Mouse (Mus musculus): ENCODE measurements around the gene Bcdin3d. TPM values are rescaled to one million over a fixed set of nuclear protein-coding genes. Genes with fewer than 3 reads are reported as not detected.
"Not testable (repeated sequence)": the region's sequence is repeated elsewhere in the genome, so short reads cannot be mapped to it uniquely, and the experiment has no call there.

Gene Bcdin3d
- total RNA-seq, 2 experiments from 2014 or later: 1.3 TPM

DNA sequence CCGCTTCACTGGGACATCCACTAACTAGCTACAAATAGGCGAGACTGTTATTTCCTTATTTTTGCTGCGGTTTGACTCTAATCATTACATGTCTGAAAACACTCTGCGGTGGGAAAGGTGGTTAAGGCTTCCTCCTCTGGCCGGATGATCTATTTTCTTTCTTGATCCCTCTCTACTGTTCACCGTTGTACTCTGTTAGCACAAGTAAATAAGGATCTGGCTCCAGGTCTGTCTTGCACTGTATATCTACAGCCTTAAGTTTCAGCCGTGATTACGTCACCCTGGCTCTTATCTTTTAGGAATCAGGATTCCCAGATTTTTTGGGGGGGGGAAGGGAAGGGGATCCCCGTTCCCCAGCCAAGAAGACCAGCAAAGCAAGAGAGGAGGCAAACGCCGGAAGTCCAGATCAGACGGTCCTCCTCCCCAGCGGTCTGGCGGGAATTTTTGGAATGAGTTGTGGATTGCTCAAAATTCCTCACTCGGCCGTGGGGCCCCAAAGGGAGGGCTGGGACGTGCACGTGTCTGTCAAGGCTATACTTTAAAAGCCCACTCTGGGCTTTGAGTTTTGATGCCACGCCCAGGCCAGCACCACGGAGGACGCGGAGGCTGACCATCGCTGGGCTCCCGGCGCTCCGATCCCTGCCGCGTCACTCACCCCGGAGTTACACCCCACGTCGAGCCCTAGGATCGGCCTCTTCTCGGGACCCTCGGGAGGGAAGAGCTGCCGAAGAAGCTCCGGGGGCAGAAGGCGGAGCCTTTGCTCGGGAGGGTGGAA is 542 bp downstream of the Bcdin3d start:
- peak; percentile 54 for ATAC-seq (replicated peaks; ENCODE audit: low FRiP score, poor library complexity, severe bottlenecking)

DNA sequence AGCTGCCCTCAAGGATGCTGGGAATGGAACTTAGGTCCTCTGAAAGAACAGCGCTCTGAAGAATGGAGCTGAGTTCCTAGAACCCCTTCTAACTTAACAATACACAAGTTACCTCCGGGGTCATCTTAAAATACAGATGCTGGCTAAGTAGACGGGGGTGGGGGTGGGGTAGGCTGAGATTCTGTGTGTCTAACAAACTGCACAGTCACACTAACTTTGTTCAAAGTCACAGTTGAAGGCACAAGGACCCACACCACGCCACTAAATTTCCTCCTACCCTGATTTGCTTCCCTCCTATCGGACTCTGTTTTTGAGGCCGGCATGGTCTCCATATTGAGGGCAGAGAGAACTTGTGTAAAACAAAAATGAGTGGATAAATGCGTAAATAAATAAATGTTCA is 1.6 kb downstream of the Bcdin3d start:
- ATAC-seq (replicated peaks; ENCODE audit: low FRiP score, poor library complexity, severe bottlenecking): no peak

DNA sequence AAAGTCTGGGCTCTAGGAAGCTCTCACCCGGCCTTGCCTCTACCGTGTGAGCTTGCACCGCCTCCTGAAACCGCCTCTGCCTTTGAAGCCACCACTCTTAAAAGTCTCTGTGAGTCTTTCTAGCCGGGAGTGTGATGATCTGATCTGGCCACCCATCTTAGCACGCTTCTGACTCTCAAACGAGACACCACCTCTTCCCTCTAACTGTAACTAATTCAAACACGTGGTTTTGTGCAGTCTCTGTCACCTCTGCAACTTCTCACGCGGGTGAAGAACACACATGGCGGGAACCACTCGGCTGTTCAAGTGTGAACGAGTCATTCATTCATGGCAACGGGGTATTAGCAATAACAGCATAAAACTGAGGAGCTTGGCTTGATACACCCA is 2.9 kb downstream of the Bcdin3d start:
- no peak for ATAC-seq (replicated peaks; ENCODE audit: low FRiP score, poor library complexity, severe bottlenecking)

DNA sequence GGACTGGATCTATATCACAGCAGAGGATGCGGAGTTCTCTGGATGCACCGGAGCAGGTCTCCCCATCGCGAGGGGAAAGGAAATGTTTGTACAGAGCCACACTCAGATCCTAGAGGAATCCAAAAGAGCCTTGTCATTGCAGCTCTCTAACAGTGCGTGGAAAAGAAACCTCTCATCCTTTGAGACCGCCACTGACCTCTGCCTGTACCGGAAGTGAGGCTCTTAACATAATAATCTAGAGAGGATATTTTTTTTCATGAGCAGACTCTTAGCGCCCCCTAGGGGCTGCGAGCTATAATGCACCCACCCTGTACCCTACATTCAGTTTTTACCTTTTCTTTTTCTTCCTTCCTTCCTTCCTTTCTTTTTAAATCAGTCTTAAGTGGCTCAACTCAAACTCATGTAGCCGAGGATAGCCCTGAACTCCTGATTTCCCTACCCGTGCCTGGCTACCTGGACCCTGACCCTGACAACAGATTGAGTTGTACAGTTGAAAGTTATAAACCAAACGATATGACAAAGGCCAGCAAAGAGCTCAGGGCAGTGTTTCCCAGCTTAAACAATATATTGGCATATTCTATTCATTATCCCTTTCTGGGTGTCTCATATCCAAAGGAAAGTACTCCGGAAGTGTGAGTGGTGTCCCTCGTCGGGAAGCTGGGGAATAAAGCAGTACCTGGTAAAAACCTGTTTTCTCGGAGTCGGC is 3.4 kb downstream of the Bcdin3d start:
- no peak for ATAC-seq (replicated peaks; ENCODE audit: low FRiP score, poor library complexity, severe bottlenecking)

DNA sequence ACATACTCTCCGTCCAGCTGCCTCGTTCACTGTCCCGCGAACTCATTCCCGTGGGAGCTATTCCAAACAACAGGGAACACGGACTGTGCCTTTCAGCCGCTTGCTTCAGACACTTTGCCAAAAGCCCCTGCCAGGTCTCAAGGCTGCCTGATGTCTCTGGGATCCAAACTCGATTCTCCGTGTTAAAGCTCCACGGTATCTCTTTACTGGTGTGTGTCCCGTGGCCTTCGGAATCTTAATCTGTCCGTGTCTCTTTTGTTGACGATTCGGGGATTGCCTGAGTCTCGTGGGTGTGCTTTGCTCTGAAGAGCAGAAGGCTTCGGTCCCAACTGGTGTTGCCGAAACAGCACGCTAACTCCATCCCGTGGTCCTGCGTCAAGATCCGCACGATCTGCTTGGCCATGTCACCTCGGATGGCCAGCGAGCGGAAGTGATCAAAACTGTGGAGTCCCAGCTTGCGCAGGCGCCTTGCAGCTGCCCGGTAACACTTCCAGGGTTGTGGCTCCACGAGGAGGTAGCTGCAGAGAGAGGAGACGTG is 4.2 kb downstream of the Bcdin3d start:
- no peak for ATAC-seq (replicated peaks; ENCODE audit: low FRiP score, poor library complexity, severe bottlenecking)

DNA sequence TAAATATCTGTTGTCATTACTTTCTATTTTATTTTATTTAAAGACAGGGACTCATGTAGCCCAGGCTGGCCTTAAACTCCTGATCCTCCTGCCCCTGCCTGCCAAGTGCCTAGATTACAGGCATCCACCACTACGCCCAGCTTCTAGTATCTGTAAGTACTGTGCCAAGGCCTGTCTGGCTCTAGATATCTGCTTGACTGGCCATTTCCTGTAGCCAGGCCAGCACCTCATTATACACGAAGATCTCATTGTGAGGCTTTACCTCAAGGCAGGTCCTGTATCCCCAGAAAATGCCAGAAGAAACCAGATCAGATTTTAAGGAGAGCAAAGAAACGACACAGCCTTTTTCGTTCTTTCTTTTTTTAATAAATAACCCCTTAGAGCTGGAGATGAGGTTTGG is 4.8 kb downstream of the Bcdin3d start:
- no peak for ATAC-seq (replicated peaks; ENCODE audit: low FRiP score, poor library complexity, severe bottlenecking)

DNA sequence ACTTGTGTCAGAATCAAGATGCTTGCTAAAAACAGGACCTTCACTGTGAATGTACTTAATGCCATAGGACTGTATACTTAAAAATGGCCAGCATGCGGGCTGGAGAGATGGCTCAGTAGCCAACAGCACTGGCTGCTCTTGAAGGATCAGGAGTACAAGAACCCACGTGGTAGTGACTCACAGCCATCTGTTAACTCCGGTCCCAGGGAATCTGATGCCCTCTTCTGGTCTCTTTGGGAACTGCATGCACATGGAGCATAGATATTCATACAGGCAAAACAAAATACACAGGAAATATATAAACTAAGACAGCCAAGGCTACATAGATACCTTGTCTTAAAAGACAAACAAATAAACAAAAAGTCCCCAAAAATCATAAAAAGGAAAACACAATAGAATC is 5.5 kb downstream of the Bcdin3d start:
- ATAC-seq (replicated peaks; ENCODE audit: low FRiP score, poor library complexity, severe bottlenecking): no peak

DNA sequence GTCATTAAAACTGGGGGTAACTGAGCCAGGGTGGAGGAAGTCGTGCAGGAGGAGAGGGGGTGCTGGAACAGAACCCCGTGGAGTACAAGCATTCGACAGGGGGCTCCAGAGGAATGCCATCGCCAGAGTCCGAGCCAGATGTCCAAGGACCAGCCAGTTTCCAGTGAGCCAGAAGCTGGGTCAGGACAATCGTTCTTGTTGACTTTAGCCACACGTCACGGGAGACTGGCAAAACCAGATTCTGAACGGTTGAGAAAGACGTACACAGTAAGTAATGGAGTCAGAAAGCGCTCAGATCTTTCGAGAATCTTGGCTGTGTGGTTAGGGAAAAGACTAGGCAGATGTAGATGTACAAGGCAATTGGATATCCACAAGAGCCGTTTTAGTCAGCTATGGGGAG is 11.3 kb downstream of the Bcdin3d start:
- no peak for ATAC-seq (replicated peaks; ENCODE audit: low FRiP score, poor library complexity, severe bottlenecking)

DNA sequence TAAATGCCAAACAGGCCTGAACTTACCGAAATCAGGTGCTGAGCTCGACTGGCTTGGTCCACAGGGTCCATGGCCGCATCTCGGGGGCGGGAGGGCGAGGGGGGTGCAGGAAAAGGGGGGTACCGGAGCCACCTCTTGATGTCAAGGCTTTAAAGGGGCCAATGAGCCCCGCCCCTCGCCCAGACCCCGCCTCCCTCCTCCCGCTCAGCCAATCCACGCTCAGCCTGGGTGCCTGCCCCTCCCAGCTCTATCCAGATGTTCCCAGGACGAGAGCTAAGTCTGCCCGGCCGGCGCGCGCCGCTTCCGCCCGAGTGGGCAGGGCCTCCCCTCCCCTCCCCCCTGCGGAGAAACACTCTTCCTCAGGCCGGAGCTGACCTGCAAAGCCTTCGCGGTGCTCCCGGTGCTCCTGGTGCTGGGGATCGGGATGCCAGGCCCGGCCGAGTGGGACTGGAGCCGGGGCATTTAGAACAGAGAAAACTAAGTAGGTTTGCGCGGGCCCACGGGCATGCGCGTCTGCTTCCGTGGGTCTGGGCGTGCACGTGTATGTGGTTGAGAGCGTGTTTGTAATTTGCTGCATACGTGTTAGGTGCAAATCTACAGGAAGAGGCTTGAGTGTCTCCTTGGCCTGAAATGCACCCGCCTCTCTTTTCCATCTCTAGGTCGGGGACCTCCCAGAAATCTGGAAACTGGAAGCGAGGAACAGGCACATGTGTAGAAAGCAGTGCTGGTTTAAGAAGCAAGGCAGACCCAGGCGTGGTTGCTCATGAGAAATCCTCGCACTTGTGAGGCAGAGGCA is 16.7 kb downstream of the Bcdin3d start, which contains the start of gene Nckap5l:
Gene Nckap5l (minus strand): TSS at position 143 of the 796 bp plus-strand sequence.
- peak; percentile 72 for ATAC-seq (replicated peaks; ENCODE audit: low FRiP score, poor library complexity, severe bottlenecking)

DNA sequence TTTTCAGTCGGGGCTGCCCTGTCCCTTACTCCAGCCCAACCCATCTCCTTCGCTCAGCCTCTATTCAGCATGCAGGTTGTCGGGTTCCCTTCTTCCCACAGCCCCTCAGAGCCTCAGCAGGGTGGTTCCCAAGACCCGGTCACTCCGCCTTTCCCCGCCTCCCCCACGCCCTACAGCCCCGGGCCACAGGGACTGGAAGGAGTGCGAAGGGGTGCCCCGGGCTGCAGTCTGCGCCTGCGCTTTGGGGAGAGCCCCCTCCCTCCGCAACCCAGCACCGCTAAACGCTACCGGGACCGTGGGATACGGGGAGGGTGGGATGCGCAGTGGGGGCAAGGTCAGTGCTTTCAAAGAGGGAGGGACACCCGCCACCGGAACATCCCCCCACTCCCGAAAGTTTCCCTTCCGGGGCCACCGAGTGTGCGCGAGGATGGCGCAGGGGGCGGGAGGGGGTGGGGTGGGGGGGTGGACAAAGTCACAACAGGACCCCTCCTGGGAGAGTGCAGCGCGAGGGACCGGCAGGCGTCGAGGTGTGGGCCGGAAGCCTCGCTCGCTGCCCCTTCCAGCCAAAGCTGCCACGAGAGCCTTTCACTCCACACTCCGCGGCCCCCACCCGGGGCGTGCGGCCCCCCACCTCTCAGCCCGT is 17.4 kb downstream of the Bcdin3d start:
- no peak for ATAC-seq (replicated peaks; ENCODE audit: low FRiP score, poor library complexity, severe bottlenecking)

DNA sequence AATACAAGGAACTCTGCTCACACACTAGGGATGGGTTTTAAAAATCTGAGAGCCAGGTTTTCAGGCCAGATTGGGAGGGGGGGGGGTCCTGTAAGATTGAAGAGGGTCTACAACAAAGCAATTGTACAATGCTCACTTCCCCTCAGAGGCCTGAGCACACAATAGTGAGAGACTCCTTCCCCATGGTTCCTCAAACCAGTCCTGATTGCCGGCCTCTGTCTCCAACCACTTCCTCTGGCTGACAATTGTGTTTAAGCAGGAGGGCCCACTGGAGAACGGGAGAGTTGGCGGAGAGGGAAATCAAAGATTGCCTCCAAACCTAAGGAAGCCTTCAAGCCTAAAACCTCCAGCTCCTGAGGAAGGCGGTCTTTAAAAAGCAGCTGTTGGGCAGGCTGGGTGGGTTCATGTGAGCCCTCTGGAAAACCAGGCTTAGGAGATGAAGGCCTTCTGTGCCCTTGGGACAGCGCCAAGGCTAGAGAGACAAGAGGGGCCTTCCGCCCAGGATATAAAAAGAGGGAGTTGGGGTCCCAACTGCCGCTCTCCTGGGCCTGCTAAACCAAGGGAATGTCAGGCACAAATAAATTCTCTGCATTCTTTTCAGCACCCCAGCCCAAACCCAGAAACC is 18.1 kb downstream of the Bcdin3d start:
- ATAC-seq (replicated peaks; ENCODE audit: low FRiP score, poor library complexity, severe bottlenecking): no peak

DNA sequence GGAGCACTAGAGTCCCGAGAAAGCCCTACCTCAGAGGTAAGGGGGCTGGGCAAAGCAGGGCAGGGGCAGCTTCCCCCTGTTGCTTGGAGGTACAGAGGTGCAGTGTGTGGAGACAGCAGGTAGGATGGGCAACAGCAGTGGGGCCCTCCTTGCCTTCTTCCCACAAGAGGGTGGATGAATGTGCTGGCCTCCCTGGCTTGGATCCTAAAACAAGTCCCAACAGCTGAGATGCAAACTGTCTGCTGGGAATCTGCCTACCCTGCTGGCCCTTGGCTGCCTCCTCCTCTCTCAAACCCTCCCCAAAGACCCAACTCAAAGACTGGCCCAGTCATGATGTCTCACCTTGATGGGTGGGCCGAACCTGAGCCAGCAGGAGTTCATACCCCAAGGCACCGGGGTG is 19.1 kb downstream of the Bcdin3d start:
- ATAC-seq (replicated peaks; ENCODE audit: low FRiP score, poor library complexity, severe bottlenecking): no peak

DNA sequence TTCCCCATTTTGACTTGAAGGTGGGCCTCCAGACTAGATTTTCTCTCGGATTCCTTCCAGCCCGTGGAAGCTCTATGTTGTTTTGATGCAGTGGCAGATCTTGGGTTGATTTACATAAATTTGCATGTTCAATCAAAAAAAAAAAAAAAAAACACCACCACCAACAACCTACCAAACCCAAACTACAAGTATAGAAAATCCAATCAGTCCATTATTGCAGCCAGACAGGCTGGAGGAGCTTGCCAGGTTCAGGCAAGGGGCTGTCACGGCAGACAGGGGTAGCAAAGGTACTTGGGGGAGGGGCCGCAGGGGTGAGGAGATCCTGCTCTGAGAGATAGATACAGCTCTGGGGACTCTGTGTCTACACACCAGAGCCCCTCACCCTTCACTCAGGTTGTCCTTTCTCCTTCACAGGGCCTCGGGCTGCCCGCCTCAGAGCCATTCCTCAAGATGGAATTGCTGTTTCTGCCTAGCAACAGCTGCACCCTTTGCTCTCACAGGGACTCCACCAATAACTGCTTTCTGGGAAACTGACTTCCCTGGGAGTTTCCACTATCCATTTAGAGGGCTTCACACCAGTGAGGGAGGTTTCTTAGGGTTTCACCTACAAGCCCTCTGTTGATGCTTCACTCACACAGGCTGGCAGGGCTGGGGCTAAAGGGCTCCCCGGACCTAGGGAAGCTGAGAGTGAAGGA is 19.8 kb downstream of the Bcdin3d start:
- no peak for ATAC-seq (replicated peaks; ENCODE audit: low FRiP score, poor library complexity, severe bottlenecking)

DNA sequence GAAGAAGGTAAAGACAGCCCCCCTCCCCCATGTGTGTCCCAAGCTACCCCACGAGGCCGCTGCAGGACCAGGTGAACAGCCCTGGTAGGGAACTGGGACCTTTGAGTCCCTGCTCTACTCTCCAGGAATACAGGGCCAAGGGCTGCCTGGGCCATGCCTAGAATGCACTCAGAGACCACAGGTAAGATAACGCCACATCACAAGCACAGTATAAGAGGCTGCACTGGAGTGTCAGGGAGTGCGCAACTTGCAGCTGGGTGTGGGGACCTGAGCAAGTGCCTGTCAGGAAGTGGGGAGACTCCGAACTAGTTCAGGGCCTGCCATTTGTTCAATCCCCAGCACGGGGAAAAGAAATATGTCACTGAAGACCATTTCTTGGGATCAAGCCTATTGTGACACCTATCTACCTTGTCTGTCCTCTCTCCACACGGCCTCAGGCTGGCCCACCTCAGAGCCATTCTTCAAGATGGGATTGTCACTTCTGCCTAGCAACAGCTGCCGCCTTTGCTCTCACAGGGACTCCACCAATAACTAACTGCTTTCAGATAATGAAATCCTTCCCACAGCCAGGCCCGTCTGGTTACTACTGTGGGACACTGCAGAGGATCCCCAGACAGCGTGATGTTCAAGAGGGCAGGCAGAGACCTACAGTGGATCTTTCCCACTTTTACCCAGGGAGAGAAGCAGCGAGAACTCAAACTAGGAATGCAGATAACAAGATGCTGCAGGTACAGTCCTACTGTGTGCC is 21.2 kb downstream of the Bcdin3d start:
- ATAC-seq (replicated peaks; ENCODE audit: low FRiP score, poor library complexity, severe bottlenecking): no peak

DNA sequence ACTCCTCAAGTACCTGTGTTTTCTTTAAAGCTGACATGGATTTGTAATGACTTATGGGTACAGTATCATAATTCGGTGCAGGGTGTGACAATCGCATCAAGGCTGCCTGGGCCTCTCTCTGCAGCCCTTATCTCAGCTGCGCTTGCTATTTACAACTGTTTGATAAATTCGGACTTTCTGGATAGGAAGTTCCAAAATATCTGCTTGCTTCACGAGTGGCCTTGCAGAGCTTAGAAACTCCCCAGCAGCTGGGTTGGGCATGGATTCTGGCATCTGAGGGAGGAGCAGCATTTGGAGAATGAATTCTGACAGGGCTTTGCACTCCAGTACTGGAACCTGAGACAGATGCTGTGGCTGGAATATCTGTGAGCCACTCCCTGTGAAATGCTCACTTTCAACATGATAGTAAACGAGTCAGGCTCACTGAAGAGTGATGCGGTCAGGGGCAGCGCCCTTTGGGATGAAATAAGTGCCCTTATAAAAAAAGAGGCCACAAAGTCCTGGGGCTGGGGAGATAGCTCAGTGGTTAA is 24.7 kb downstream of the Bcdin3d start:
- ATAC-seq (replicated peaks; ENCODE audit: low FRiP score, poor library complexity, severe bottlenecking): no peak

DNA sequence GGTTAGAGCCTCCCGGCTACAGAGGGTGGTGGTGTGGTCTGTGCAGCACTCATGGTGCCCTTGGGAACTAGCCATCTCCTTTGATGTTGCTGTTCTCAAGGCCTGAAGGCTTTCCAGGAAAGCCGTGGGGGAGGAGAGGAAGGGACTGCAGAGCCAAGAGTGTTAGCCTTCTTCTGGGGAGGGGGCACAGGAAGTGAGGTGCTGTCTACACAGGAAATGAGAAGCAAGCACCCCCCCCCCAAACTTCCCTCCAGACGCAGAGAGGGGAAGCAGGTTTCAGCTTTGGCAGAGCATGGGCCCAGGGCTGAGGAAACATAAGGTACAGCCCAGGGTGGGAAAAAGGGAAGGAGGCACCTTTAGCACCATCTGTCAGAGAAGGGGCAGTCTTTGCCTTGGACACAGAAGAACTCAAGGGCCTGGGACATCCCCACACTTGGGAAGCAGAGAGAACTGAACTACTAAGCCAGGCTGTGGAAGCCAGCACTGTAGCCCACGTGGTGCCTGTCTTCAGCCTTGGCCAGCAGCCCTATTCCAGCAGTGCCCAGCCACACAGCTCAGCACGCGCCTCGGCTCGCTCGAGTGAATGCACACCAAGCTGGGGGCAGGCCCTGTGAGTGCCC is 25.3 kb downstream of the Bcdin3d start:
- ATAC-seq (replicated peaks; ENCODE audit: low FRiP score, poor library complexity, severe bottlenecking): no peak

DNA sequence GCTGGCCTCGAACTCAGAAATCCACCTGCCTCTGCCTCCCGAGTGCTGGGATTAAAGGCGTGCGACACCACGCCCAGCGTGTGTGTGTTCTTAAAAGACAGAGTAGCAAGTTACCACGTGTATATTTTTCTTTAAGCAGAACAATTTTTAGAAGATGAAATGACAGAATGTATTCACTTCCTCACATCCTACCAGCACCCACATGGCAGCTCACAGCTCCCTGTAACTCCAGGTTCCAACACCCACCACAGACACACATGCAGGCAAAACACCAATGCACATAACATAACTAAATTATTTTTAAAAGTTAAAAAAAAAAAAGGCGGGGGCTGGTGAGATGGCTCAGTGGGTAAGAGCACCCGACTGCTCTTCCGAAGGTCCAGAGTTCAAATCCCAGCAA is 28.4 kb downstream of the Bcdin3d start:
- not testable (repeated sequence) for ATAC-seq (replicated peaks; ENCODE audit: low FRiP score, poor library complexity, severe bottlenecking)

DNA sequence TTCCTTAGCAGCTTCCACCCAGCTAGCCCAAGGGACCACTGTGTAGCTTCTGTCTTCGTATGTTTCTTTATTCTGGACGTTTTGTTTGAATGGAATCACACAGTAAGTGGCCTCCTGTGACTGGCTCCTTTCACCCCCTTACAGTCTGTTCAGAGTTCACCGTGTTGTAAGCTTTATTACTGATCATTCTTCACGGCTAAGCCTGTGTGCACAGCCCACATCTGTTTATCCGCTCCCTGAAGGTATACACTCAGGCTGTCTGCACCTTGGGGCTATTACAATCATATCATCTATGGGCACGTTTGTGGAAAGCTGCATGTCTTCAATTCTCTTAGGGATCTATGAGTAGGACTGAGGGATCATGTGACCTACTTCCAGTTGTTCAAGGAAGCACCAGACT is 29.0 kb downstream of the Bcdin3d start:
- ATAC-seq (replicated peaks; ENCODE audit: low FRiP score, poor library complexity, severe bottlenecking): no peak

Measured in erythroid progenitor cell, adult 5-6 weeks (primary cell).